Mouse (Mus musculus) heart, adult 2 months (tissue): ENCODE measurements around the gene Ism2. TPM values are rescaled to one million over a fixed set of nuclear protein-coding genes. Genes with fewer than 3 reads are reported as not detected.

Source experiments
- DNase-seq, 2 experiments: peaks; one replicate each; pipeline ENCODE4 v3.0.0; 2021
- H3K27ac ChIP-seq: fragments of 200-600 bp; 2 replicates; pipeline ENCODE4 v1.8.1; 2022
- H3K27me3 ChIP-seq: fragments of 200-500 bp; 2 replicates; pipeline ENCODE4 v1.6.1; 2012; ENCODE audit warnings: mild to moderate bottlenecking, low read length, inconsistent platforms, mixed read lengths; ENCODE audit not compliant: control insufficient read depth, insufficient read depth
- H3K36me3 ChIP-seq: fragments of 200-500 bp; 2 replicates; pipeline ENCODE4 v1.6.1; 2012; ENCODE audit warnings: low read length, inconsistent platforms; ENCODE audit not compliant: control insufficient read depth, insufficient read depth
- H3K4me1 ChIP-seq: fragments of 200-500 bp; 2 replicates; pipeline ENCODE4 v1.6.1; 2011; ENCODE audit warnings: low read length; ENCODE audit not compliant: control insufficient read depth, insufficient read depth
- H3K4me3 ChIP-seq: fragments of 200-600 bp; 2 replicates; pipeline ENCODE4 v1.8.1; 2022
- H3K79me2 ChIP-seq: fragments of 200-500 bp; replicated peaks from 2 replicates; pipeline ENCODE4 v1.6.1; 2012; ENCODE audit warnings: mild to moderate bottlenecking, inconsistent platforms, low read length, moderate library complexity, mixed read lengths; ENCODE audit not compliant: control insufficient read depth, insufficient read depth
- H3K9ac ChIP-seq: fragments of 200-500 bp; 2 replicates; pipeline ENCODE4 v1.6.1; 2012; ENCODE audit warnings: low read depth, mild to moderate bottlenecking, control low read depth, inconsistent platforms, low read length, mixed read lengths
- CTCF ChIP-seq: fragments of 200-600 bp; IDR thresholded peaks from 2 replicates; pipeline ENCODE4 v1.8.1; 2022; ENCODE audit warnings: antibody characterized with exemption, mild to moderate bottlenecking, moderate library complexity
- EP300 ChIP-seq: fragments of 200-500 bp; IDR thresholded peaks from 2 replicates; pipeline ENCODE4 v1.6.1; 2011; ENCODE audit warnings: low read depth, low read length, control low read depth; ENCODE audit not compliant: insufficient read depth
- POLR2A ChIP-seq: fragments of 200-500 bp; IDR thresholded peaks from 2 replicates; pipeline ENCODE4 v1.6.1; 2011; ENCODE audit warnings: mild to moderate bottlenecking, low read depth, low read length, control low read depth; ENCODE audit not compliant: insufficient read depth
- WGBS: fragments of 180-500 bp; shearing (Covaris S2); methylation state at CpG from one replicate; pipeline ENCODE4 v1.1.7; 2018; 5-methylcytosine and 5-hydroxymethylcytosine counted together
- intact Hi-C: fragments of 180-260 bp; cut with DNase I; formaldehyde crosslinking; loops from one replicate; pipeline ENCODE4 v1.15.1; 2025
- polyA plus RNA-seq: library from polyadenylated mRNA; depleted of rRNA; stranded (reverse); fragments of >200 nt; gene quantifications from 2 replicates; pipeline ENCODE4 v1.2.3, GENCODE M21; 2012
- total RNA-seq, 2 experiments: library from RNA; stranded (reverse); gene quantifications; 2 replicates each; pipeline ENCODE4 v1.2.3; 2021

Ism2 gene
- total and polyA plus RNA-seq, 3 experiments = 0.18 TPM; not detected in 2

GRCm38 (mm10) chr12:87333794-87334193 is 34.3 kb upstream of the Ism2 start:
- Histone ChIP-seq H3K9ac (no peak overlapping the region), H3K27ac (no peak overlapping the region), H3K4me1 (no peaks in the 10 kb centered on the region; the same call in none of the 2 replicates), H3K36me3 (no peaks in the 10 kb centered on the region), H3K4me3 (no peak overlapping the region), H3K27me3 (no peaks in the 10 kb centered on the region), H3K79me2 (no peaks in the 10 kb centered on the region; the same call in 1 of the 2 replicates)
- intact Hi-C loops = loop anchor here (2.0 to 10.0 kb wide), 3 partner anchors 65 to 569 kb away; no protein-coding TSS in a partner anchor
- TF ChIP-seq CTCF (no peak), POLR2A (no peak), EP300 (no peak)
- no peak for DNase-seq

DNA sequence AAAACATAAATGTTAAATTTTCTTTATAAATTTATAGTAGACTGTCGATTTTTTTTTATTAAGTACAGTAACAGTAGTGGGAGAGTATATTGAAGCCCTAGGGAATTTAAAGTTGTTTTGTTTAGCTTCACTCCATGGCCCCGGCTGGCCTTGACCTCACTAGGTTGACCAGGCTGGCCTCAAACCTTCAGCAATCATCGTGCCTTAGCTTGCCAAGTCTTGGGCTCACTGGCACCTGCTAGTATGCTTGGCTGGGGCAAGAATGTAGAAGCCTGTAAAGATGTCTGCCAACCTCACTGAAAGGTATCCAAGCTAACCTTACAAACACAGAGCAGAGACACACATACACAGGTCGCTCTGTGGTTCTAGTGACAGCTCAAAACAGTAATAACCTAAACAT is 33.0 kb upstream of the Ism2 start:
- intact Hi-C loops = loop anchor here (2.0 to 10.0 kb wide), 2 partner anchors 64 to 568 kb away; no protein-coding TSS in a partner anchor
- TF ChIP-seq CTCF = no peak
- no peak for TF ChIP-seq POLR2A
- no peak for TF ChIP-seq EP300
- H3K79me2 ChIP-seq = no peaks in the 10 kb centered on the region; the same call in 1 of the 2 replicates
- H3K9ac ChIP-seq = no peak overlapping the region
- no peaks in the 10 kb centered on the region for H3K36me3 ChIP-seq
- no peaks in the 10 kb centered on the region; the same call in none of the 2 replicates for H3K4me1 ChIP-seq
- 43% methylated on average over 4 of the region's 4 CpGs for WGBS
- no peak overlapping the region for H3K4me3 ChIP-seq
- DNase-seq = peak in 1 of 2 experiments; percentile 28
- H3K27ac ChIP-seq = no peak overlapping the region
- H3K27me3 ChIP-seq = no peaks in the 10 kb centered on the region

GRCm38 (mm10) chr12:87331908-87332307 is 32.4 kb upstream of the Ism2 start:
- Histone ChIP-seq H3K27me3 (no peaks in the 10 kb centered on the region), H3K4me3 (no peak overlapping the region), H3K27ac (no peak overlapping the region), H3K36me3 (no peaks in the 10 kb centered on the region), H3K4me1 (no peaks in the 10 kb centered on the region; the same call in none of the 2 replicates), H3K79me2 (no peaks in the 10 kb centered on the region; the same call in 1 of the 2 replicates), H3K9ac (no peak overlapping the region)
- intact Hi-C loops = loop anchor here (2.0 to 10.0 kb wide), 2 partner anchors 63 to 567 kb away; no protein-coding TSS in a partner anchor
- no peak for DNase-seq
- TF ChIP-seq CTCF (no peak), POLR2A (no peak)
- 48% methylated on average over 5 of the region's 5 CpGs for WGBS

GRCm38 (mm10) chr12:87331053-87331456 is 31.6 kb upstream of the Ism2 start:
- Histone ChIP-seq H3K9ac (no peak overlapping the region), H3K36me3 (no peaks in the 10 kb centered on the region), H3K4me3 (no peak overlapping the region), H3K79me2 (no peaks in the 10 kb centered on the region; the same call in 1 of the 2 replicates), H3K27me3 (no peaks in the 10 kb centered on the region), H3K4me1 (no peaks in the 10 kb centered on the region; the same call in none of the 2 replicates), H3K27ac (no peak overlapping the region)
- no peak for TF ChIP-seq CTCF
- TF ChIP-seq EP300 = no peak
- no peak for TF ChIP-seq POLR2A
- 59% methylated on average over 6 of the region's 6 CpGs for WGBS
- intact Hi-C loops = loop anchor here (10.0 kb wide), 1 partner anchor 566 kb away; no protein-coding TSS in a partner anchor
- no peak for DNase-seq

DNA sequence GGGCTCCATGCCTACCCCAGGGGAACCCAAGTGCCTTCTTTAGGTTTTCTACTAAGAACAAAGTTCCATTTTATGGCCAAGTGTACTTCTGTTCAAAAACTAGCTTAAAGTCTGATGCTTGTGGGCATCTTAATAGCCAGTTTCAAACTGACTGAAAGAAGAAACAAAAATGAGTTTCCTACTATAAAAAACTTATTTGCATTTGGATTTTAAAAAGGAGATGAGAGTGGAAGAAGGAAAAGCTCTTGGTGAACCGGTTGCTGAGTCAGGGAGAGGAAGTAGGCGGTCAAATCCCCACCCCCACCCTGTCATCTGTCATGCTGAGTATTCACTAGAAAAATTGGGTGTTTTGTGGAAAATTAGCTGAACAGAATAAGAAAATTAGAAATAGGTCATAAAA is 30.7 kb upstream of the Ism2 start:
- H3K79me2 ChIP-seq = no peaks in the 10 kb centered on the region; the same call in 1 of the 2 replicates
- 50% methylated on average over 2 of the region's 2 CpGs for WGBS
- DNase-seq = no peak
- H3K27me3 ChIP-seq = no peaks in the 10 kb centered on the region
- TF ChIP-seq POLR2A = no peak
- no peak for TF ChIP-seq EP300
- no peak for TF ChIP-seq CTCF
- H3K4me3 ChIP-seq = no peak overlapping the region
- no peak overlapping the region for H3K9ac ChIP-seq
- no peak overlapping the region for H3K27ac ChIP-seq
- no peaks in the 10 kb centered on the region for H3K36me3 ChIP-seq
- no peaks in the 10 kb centered on the region; the same call in none of the 2 replicates for H3K4me1 ChIP-seq
- intact Hi-C loops = loop anchor here (10.0 kb wide), 1 partner anchor 565 kb away; no protein-coding TSS in a partner anchor

GRCm38 (mm10) chr12:87328025-87328424 is 28.5 kb upstream of the Ism2 start:
- H3K4me3 ChIP-seq = no peak overlapping the region
- H3K27me3 ChIP-seq = no peaks in the 10 kb centered on the region
- H3K36me3 ChIP-seq = no peaks in the 10 kb centered on the region
- TF ChIP-seq POLR2A = no peak
- no peak for TF ChIP-seq EP300
- TF ChIP-seq CTCF = no peak
- WGBS = 47% methylated on average over 4 of the region's 4 CpGs
- H3K9ac ChIP-seq = no peak overlapping the region
- intact Hi-C loops = no loop called here
- DNase-seq = no peak
- H3K27ac ChIP-seq = no peak overlapping the region
- H3K79me2 ChIP-seq = no peaks in the 10 kb centered on the region; the same call in 1 of the 2 replicates
- H3K4me1 ChIP-seq = no peaks in the 10 kb centered on the region; the same call in none of the 2 replicates
